Mouse (Mus musculus): ENCODE results near the gene Nlrp4f.
A peak's percentile ranks its signal among the peaks of the same experiment; 100 is the strongest.

Gene Nlrp4f

GRCm38 (mm10) chr13:65205877-65206276 is at the start of gene Nlrp4f:
Nlrp4f (minus strand) TSS chr13:65205977.
- DNase-seq (ENCODE audit: low spot score), result no peak

GRCm38 (mm10) chr13:65243273-65243672 is 37.5 kb upstream of the Nlrp4f start:
- DNase-seq (ENCODE audit: low spot score), result no peak

- DNase-seq (ENCODE audit: low spot score), result peak; percentile 62
These were observed 36.6 kb upstream of the Nlrp4f start for GRCm38 (mm10) chr13:65242319-65242787.

- DNase-seq (ENCODE audit: low spot score), result peak; percentile 67
These were observed 36.0 kb upstream of the Nlrp4f start for GRCm38 (mm10) chr13:65241627-65242318.

- peak; percentile 99 for DNase-seq (ENCODE audit: low spot score)
These were observed 35.4 kb upstream of the Nlrp4f start for GRCm38 (mm10) chr13:65241099-65241626.

- peak; percentile 97 for DNase-seq (ENCODE audit: low spot score)
These were observed 34.8 kb upstream of the Nlrp4f start for GRCm38 (mm10) chr13:65240509-65241098.

GRCm38 (mm10) chr13:65237211-65237610 is 31.4 kb upstream of the Nlrp4f start:
- no peak for DNase-seq (ENCODE audit: low spot score)

GRCm38 (mm10) chr13:65226657-65227056 is 20.9 kb upstream of the Nlrp4f start:
- DNase-seq (ENCODE audit: low spot score), result no peak

- DNase-seq (ENCODE audit: low spot score), result no peak
These were observed 20.2 kb upstream of the Nlrp4f start for GRCm38 (mm10) chr13:65225945-65226344.

- no peak for DNase-seq (ENCODE audit: low spot score)
These were observed 5.1 kb downstream of the Nlrp4f start for GRCm38 (mm10) chr13:65200667-65201066.

GRCm38 (mm10) chr13:65176472-65177091 is 29.2 kb downstream of the Nlrp4f start:
- peak; percentile 37 for DNase-seq (ENCODE audit: low spot score)

GRCm38 (mm10) chr13:65175734-65176471 is 29.9 kb downstream of the Nlrp4f start:
- peak; percentile 59 for DNase-seq (ENCODE audit: low spot score)

GRCm38 (mm10) chr13:65174102-65174501 is 31.7 kb downstream of the Nlrp4f start:
- no peak for DNase-seq (ENCODE audit: low spot score)

GRCm38 (mm10) chr13:65149940-65150339 is 55.8 kb downstream of the Nlrp4f start, which contains the start of gene Olfr466:
Olfr466 (plus strand) TSS chr13:65150240.
- no peak for DNase-seq (ENCODE audit: low spot score)

- DNase-seq (ENCODE audit: low spot score), result no peak
These were observed 68.0 kb downstream of the Nlrp4f start, which contains the start of gene Olfr465-ps1 for GRCm38 (mm10) chr13:65137789-65138188. Olfr465-ps1 (plus strand) TSS chr13:65138089.

All from testis, postnatal 10 days (tissue).